Mouse (Mus musculus): ENCODE data around the gene Zbtb20.

Zbtb20 gene

GRCm38 (mm10) chr16:43654269-43654668 is 778.6 kb downstream of the Zbtb20 start:
- DNase-seq (ENCODE audit: low spot score): no peak

DNA sequence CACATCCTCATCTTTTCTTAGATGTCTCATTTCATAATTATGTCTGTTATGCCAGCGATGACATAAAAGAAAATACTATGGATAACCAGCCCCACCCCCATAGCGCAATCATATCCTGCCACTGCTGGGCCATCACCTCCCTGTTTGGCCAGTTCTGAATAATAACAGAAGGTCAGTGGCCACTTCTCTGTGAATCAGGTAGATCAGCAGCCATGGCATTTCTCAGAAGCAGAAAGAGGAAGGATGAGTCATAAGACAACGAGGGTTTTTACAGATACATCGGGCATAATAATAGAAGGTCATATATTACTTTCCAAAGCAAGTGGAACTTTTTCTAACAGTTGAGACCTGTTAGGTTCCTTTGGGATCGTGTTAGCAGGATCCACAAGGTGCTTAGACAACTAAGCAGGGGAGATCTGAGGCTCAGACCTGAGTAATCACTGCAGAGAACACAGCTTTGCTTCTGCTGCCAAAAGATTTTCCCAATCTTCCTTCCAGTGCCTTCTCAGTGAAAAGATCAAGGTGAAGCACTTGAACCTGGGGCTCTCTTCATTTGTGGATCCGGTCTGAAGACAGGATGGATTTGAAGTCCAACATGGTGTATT is 779.6 kb downstream of the Zbtb20 start:
- DNase-seq (ENCODE audit: low spot score): no peak

GRCm38 (mm10) chr16:43661576-43661975 is 785.9 kb downstream of the Zbtb20 start:
- no peak for DNase-seq (ENCODE audit: low spot score)

DNA sequence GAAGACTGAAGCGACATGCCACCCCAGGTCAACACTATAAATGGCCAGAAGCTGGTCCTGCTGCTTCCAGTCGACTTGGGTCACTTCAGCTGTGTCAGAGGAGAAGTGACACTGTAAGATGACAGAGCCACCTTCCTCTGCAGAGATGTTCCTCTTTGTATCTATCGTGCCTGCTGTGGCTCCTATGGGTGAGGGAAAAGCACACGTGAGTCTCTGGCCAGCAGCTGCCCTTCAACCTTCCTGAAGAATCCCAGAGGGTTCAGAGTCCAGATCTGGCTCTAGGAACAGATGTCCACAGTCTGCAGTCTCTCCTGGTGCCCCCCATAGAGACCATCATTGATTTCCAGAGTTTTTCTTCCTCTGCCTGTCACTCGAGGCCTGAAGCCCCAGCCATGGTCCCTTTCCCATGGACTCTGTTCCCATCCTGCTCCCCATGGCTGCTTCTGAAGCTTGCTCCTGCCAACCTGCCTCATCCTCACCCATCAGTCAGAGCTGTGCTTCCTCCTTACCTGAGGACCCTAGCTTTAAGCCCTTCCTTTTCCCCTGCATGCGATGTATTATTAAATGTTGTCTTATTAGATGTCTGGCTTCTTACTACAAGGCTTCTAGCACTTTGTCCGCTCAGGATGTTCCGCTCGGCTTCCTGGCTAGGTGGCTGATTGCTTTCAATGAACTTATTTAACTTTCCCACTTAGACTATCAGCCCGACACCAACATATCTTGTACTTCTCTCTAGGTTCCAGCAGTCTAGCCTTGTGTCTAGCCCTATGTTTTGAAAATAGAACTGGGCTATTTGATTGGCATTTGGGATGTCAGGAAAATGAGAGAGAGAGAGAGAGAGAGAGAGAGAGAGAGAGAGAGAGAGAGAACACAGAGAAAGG is 786.7 kb downstream of the Zbtb20 start:
- DNase-seq (ENCODE audit: low spot score): no peak

GRCm38 (mm10) chr16:43663978-43664579 is 788.4 kb downstream of the Zbtb20 start, which contains the start of gene Tigit:
Tigit (minus strand) TSS chr16:43664146.
- no peak for DNase-seq (ENCODE audit: low spot score)

- DNase-seq (ENCODE audit: low spot score): no peak
These were observed 789.2 kb downstream of the Zbtb20 start for GRCm38 (mm10) chr16:43664861-43665260.

- no peak for DNase-seq (ENCODE audit: low spot score)
These were observed 792.6 kb downstream of the Zbtb20 start for GRCm38 (mm10) chr16:43668294-43668693.

DNA sequence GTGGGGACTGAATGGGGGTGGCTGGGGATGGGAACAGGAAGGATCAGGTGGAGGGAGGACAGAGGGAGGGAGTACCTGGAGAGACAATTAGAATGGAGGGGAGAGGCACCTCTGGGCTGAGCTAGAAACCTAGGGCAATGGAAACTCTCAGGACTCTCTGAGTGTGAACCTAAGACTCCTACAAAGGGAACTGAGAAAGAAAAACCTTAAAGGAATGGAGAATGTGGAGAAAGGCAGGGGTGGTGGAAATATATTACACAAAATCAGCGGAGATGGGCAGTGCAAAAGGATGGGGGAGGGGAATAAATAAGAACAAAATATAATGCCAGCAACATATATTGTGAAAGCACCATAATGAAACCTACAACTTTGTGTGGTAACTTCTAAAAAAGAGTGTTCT is 796.3 kb downstream of the Zbtb20 start:
- DNase-seq (ENCODE audit: low spot score): no peak

DNA sequence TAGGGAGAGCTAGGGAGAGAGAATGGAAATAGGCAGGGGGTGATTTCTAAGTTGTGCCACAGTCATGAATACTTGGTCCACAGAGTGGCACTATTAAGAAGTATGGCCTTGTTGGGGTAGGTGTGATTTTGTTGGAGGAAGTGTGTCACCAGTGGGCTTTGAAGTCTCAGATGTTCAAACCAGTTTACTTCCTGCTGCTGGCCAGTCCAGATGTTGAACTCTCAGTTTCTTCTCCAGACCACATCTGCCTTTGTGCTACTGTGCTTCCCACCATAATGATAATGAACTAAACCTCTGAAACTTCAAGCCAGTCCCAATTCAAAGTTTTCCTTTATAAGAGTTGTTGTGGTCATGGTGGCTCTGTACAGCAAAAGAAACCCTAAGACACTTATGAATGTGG is 797.0 kb downstream of the Zbtb20 start:
- no peak for DNase-seq (ENCODE audit: low spot score)

DNA sequence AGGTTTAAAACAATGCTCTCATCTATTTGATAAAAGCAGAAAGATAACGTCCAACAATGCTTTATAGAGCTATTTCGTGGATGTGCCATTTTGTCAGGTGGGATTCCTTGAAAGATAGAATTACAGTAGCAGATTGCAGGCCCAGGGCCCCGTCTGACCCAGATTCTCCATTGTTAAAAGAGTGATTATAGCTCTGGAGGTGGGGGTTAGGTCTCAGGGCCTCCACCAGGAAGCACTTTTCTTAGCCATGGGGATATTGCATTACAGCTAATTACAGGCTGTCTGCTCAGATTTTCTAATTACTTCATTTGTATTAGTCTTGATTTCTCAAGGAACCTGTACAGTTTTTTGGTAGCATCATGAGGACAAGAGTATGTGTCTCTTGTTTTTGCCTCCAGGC is 798.7 kb downstream of the Zbtb20 start:
- DNase-seq (ENCODE audit: low spot score): no peak

DNA sequence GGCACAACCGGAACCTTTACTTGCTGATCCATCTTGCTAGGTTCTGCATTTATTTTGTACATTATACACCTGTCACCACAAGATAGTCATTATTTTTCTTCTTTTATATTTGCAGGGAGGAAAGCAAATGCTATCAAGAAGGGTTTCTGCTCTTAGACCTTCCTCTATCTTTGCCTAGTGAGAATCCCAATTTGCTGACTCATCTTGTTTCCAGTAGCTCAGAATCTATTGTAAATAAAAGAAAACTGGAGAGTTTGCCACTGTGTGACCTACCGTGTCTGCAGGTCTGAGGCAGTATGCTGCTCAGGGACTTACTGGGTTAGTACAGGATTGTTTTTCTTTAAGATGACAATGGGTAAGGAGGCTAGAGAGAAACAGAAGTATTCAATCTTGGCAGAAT is 812.3 kb downstream of the Zbtb20 start:
- DNase-seq (ENCODE audit: low spot score): no peak

DNA sequence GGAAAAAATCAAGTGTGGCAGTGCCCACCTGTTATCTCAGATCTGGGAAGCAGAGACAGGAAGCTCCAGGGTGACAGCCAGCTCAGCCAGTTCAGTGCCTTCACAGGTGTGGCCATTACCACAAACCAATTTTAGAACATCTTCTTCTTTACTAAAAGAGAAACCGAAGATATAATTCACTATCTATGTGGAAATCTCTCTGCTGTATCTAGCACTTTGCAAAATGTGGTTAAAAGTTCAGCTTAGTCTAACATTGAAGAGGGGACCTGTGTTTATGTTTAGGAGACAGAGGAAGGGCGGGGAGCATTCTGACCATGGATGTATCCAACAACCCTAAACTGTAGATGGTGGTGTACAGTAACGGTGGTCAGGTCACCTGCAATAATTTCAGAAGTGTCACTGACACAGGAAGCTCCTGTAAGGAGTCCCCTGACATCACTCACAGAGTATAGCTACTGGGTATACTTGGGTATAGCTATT is 814.6 kb downstream of the Zbtb20 start:
- no peak for DNase-seq (ENCODE audit: low spot score)

DNA sequence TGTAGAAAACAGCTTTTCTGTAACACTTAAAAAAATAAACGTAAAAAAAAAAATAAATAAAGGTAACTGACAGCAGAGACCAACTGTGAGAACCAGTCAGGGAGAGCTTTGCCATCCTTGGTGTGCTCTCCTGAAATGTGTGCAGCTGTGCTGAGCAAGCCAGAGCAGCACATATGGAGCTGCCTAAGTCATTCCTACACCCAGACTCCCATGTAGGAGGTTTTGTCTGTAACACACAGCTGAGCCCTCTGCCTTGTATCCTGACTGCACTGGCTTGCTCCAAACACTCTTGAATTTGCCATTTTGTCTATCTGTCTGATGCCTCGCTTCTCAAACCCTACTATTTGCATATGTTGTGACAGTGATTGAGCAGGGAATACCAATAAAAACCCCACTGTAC is 815.2 kb downstream of the Zbtb20 start:
- no peak for DNase-seq (ENCODE audit: low spot score)

DNA sequence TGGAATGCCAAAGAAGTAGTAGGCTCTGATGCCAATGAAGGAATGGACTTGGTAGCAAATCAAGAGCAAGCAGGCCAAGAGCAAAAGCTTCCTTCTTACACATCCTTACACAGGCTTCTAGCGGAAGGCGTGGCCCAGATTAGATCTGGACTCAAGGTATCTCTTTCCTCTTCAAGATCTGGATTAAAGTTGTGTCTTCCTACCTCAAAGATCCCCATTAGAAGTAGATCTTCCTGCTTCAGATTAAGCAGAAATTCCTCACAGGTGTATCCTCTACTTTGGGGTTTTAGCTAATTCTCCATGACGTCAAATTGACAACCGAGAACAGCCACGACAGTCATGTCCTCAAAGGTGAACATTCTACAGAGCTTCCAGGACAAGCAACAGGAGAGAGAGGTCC is 816.1 kb downstream of the Zbtb20 start:
- DNase-seq (ENCODE audit: low spot score): no peak

Measured in testis, postnatal 10 days (tissue).